Mouse (Mus musculus): ENCODE measurements around the gene Cd4.

Gene Cd4

GRCm38 (mm10) chr6:124887986-124888385 lies at the start of gene Cd4:
Cd4 (minus strand) TSS chr6:124888221.
- DNase-seq (ENCODE audit: low read depth, low spot score) = no peak

- DNase-seq (ENCODE audit: low read depth, low spot score) = no peak
Observed at GRCm38 (mm10) chr6:124937493-124937892, 49.5 kb upstream of the Cd4 start.

GRCm38 (mm10) chr6:124936681-124937080 lies 48.7 kb upstream of the Cd4 start:
- DNase-seq (ENCODE audit: low read depth, low spot score) = no peak

GRCm38 (mm10) chr6:124934670-124935069 lies 46.6 kb upstream of the Cd4 start:
- DNase-seq (ENCODE audit: low read depth, low spot score) = no peak

- peak; percentile 35 for DNase-seq (ENCODE audit: low read depth, low spot score)
Observed at GRCm38 (mm10) chr6:124933127-124933526, 45.1 kb upstream of the Cd4 start.

GRCm38 (mm10) chr6:124932314-124932695 lies 44.3 kb upstream of the Cd4 start:
- peak; percentile 22 for DNase-seq (ENCODE audit: low read depth, low spot score)

GRCm38 (mm10) chr6:124931525-124932313 lies 43.7 kb upstream of the Cd4 start:
- DNase-seq (ENCODE audit: low read depth, low spot score) = peak; percentile 79

GRCm38 (mm10) chr6:124930754-124931524 lies 42.9 kb upstream of the Cd4 start, which contains the start of gene Mlf2:
Mlf2 (plus strand) TSS chr6:124931386.
- peak; percentile 100 for DNase-seq (ENCODE audit: low read depth, low spot score)

GRCm38 (mm10) chr6:124930231-124930630 lies 42.2 kb upstream of the Cd4 start:
- peak; percentile 71 for DNase-seq (ENCODE audit: low read depth, low spot score)

- peak; percentile 49 for DNase-seq (ENCODE audit: low read depth, low spot score)
Observed at GRCm38 (mm10) chr6:124925941-124926340, 37.9 kb upstream of the Cd4 start.

GRCm38 (mm10) chr6:124925173-124925793 lies 37.3 kb upstream of the Cd4 start:
- DNase-seq (ENCODE audit: low read depth, low spot score) = no peak

GRCm38 (mm10) chr6:124921539-124921938 lies 33.5 kb upstream of the Cd4 start:
- DNase-seq (ENCODE audit: low read depth, low spot score) = peak; percentile 21

- DNase-seq (ENCODE audit: low read depth, low spot score) = no peak
Observed at GRCm38 (mm10) chr6:124920318-124921085, 32.5 kb upstream of the Cd4 start.

- DNase-seq (ENCODE audit: low read depth, low spot score) = peak; percentile 100
Observed at GRCm38 (mm10) chr6:124919695-124920317, 31.8 kb upstream of the Cd4 start, which contains the start of gene Ptms. Ptms (minus strand) TSS chr6:124920103.

GRCm38 (mm10) chr6:124918890-124919627 lies 31.0 kb upstream of the Cd4 start:
- DNase-seq (ENCODE audit: low read depth, low spot score) = no peak

GRCm38 (mm10) chr6:124918331-124918690 lies 30.3 kb upstream of the Cd4 start:
- no peak for DNase-seq (ENCODE audit: low read depth, low spot score)

- DNase-seq (ENCODE audit: low read depth, low spot score) = peak; percentile 96
Observed at GRCm38 (mm10) chr6:124917518-124918330, 29.7 kb upstream of the Cd4 start.

- peak; percentile 82 for DNase-seq (ENCODE audit: low read depth, low spot score)
Observed at GRCm38 (mm10) chr6:124916695-124917517, 28.9 kb upstream of the Cd4 start.

Data from 3T3-L1 (cell line).